Mouse (Mus musculus): ENCODE measurements at regions not wholly inside any gene's neighbourhood (a gene's known extent, or its start where the extent isn't known, plus 50 kb on each side); places are given as distances from the start of the nearest gene placed in this dataset.
"Not testable (repeated sequence)": the region's sequence is repeated elsewhere in the genome, so short reads cannot be mapped to it uniquely, and the experiment has no call there.

DNA sequence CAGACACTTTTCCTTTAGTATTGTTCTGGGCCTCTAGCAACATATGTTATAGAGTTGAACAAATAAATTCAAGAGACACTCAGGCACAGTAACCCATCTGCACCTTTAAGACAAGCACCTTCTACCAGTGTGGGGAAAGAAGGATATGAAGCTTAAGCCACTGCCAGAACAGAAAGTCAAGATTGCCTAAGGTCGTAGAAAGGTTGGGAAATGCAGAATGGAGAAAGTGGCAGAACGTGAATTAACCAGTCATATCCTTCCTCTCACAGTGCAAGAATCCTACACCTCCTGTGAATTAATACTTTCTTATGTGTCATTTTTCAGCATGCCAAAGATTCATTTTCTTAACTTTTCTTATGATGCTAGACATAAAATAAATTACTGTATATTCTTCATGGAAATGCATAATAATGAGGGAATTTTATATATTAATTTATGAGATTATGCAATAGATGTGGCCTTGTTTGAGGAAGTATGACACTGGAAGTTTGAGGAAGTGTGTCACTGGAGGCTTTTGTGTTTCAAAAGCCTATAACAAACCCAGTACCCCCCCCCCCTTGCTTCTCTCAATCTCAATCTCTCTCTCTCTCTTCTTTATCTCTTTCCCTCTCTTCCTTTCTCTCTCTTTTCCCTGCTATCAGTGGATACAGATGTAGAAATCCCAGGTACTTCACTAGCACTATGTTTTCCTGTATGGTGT lies 361.6 kb upstream of the Edil3 start:
- no peak for DNase-seq (ENCODE audit: low read depth)

DNA sequence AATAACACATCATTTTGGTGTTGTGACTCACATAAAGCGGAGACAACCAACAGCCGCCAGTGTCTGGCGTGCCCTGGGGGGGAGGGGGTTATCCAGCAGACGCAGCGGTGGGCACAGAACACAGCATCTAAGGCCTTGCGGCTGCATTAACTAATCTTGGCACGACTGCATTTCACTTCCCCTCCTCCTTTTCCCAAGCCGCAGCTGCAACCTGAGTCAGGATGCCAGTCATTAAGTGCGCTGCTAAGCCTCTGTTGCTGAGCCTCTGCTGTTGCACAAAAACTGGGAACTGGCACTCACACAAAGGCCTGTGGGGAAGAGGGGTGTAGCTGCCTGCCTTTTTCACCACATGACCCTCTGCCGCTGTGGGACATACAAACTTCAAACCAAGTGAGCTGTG lies 331.2 kb upstream of the Edil3 start:
- peak; percentile 16 for DNase-seq (ENCODE audit: low read depth)

DNA sequence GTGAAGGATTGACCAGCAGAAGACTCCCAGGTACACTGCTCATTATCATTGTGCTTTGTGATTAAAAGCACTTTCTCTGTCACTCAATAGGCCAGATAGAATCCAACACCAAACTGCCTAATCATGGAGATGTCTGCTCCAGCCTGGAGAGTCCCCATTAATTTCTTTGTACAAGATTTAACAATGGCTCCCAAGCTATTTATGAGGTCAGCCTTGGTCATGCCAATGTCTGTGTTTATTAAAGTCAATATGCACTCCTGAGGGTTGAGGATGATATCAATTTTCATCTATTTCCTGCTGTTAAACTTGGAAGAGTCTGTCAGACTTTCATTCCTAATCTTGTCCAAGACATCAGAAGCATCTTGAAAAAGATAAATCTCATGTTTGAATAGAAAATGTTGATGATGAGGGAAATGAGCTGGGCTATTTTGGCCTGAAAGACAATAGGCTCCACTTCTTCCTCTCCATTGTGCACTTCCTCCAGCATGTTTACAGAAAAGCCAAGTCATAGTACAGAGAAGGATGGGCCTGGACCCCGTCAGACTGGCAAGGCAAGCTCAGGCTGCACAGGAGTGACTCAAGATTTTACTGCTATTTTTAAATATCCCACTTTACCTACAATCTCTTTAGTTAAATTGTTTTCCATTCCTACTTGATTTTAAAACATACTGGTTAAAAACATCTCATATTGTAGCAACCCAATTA lies 310.3 kb upstream of the Edil3 start:
- DNase-seq (ENCODE audit: low read depth): no peak

DNA sequence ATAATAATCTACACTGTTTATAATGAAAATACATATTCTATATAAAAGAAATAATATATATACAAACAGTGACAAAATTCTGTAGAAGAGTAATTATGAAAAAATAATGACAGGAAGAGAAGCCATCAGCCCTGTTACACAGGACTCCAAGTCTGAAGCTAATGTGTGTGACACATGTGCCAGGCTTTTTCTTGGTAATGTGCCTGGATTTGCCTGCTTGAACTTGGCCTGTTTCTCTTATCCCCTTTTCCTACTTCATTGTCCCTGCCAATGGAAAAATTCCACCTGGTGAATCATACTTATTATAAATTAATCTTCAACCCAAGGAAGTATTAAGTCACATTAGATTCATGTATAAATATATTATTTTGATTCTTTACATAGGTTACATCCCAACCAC lies 286.5 kb upstream of the Edil3 start:
- peak; percentile 19 for DNase-seq (ENCODE audit: low read depth)

DNA sequence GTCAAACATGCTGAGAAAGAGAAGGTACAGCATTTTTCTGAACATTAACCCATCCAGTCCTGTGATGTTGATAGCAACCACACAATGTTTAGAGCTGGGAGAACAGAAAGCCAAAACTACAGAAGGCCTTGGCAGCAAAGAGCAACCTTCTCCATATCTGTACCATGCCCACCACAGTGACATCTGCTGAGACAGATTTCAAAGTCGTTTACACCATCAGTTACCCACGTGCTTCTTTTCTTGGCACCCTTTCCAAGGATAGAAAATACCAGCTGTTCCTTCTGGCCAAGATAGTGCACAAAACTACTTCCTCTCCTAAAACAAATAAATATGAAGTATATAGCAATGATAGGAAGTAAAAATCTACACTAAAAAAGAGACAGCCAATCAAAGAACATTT lies 266.8 kb upstream of the Edil3 start:
- DNase-seq (ENCODE audit: low read depth): no peak

DNA sequence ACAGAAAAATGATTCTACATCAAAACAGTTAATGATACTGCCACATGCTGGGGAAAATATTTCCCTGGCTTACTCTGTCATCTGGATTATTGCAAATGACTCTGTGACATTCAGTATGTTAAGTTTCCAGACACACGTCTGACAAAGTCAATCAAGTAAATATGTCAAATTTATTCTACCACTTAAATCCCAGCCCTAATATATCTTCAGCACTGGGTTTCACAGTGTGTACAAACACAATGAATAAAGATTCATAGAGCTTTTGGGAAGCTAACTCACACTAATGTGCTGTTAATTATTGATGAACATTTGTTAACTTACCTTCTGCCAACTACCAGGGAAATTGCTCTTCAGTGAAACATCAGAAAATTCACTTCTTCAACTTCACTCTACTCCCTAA lies 256.3 kb upstream of the Edil3 start:
- DNase-seq (ENCODE audit: low read depth): no peak

DNA sequence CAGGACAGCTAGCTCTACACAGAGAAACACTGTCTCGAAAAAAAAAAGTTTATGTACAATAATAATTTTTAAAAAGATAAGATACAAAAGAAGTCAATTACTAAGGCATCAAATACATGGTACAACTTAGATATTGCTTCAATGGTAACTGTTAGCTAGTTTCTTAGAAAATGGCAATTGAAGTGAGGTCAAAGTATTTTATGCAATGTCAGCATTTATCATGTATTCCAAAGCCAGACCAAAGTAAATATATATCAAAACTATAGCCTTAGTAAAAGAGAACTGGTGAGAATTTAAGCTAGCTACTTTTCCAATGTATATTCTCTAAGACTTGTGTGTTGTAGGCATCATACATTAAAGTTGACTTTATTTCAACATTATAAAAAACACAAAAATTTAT lies 219.0 kb upstream of the Edil3 start:
- no peak for DNase-seq (ENCODE audit: low read depth)

DNA sequence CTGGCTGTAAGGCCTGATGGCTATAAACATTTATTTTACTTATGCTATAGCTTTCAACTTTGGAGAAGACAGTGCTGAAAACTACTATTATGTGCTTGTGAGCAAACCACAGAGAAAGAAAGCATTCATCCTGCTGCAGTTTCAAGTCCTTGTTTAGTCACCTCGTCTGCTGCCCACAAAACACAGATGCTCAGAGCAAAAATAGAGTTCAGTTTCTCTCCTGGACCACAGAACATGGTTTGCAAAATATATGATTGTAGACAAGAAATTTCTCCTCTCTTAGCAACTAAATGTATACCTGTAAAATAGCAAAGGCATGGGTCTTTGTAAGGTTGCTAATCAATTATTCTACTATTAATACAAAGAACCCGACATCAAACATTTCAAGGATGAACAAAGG lies 210.7 kb upstream of the Edil3 start:
- DNase-seq (ENCODE audit: low read depth): no peak

DNA sequence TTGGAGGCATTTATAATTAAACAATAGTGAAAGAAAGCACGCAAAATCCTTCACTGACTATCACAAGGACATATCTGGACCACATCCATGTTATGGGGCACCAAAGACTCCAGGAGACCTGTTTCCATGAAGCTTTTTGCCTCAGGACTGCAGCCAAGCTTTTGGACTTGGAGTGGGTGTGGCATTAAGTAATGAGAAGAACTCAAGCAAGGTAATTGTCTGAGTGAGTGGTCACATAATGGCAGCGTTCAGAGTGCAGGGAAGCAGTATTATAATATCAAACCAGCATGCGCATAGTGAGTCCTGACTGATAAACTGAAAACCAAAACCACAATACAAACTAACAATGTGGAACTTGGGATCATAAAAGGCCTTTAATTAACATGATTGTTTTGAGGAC lies 208.0 kb upstream of the Edil3 start:
- no peak for DNase-seq (ENCODE audit: low read depth)

DNA sequence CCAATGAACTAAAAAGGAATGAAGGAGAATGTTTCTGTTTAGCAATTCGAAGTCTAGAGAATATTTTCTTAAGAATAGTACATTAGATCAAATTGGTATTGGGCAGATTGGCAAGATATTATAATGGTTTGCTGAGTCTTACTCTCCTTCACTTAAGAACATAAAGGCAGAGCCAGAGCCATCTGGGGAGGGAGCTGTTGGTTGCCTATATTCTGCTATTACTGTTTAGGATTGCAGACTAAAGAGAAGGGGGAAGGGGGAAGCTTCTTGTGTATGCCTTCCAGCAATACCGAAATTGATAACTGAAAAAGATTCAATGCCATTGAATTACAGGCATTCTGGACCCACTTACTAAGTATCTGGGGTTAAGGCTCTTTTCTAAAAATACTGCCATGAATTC lies 171.1 kb upstream of the Edil3 start:
- no peak for DNase-seq (ENCODE audit: low read depth)

DNA sequence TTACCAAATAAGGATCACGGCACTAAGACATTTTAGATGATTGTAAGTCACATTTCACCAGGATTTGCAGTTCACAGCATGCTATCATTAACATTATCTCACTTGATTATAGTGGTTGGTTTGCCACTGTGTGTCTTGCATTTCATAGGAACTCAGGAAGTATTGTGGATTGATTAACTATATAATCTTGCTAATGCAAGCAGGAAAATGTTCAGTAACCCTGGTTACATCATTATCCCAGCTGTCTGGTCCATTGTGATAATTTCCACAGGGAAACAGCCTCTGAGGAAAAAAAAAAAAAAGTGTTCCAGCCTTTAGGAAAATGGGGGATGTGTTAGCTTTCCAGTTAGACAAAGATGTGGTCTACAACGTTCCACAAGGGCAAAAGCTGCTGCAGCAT lies 170.2 kb upstream of the Edil3 start:
- no peak for DNase-seq (ENCODE audit: low read depth)

DNA sequence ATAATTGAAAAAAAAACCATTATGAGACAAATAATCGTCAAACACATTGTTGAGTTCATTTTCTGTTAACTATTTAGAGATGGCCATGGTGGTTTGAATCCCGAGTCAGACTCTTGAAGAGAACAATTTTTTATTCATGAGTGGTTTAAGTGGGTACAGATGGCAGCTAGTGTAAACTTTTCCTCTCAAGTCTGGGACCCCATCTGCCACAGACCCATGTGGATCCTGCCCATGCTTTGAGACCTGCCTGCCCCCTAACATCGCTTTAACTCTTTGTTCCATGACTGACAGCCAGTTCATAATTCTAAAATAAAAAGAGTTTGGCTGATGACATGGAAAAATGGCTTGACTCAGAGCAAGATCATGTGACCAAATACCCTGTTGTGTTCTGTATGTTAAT lies 166.2 kb upstream of the Edil3 start:
- DNase-seq (ENCODE audit: low read depth): no peak

DNA sequence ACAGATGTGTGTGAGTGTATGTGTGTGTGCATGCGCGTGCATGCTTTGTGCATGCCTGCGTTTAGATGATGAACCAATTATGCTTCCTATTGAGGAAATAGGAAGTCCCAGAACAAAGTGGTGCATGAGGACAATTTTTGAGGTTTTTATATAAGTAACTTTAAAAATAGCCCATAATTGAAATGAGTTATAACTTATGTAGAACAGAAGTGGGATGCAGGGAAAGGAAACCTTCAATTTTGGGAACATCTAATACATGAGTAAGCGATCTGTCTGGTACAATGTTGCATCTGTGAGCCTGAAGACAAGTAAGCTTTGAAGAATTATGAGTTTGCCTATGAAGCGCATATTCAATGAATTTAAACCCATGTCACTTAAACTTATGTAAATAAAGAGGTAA lies 145.4 kb upstream of the Edil3 start:
- DNase-seq (ENCODE audit: low read depth): no peak

DNA sequence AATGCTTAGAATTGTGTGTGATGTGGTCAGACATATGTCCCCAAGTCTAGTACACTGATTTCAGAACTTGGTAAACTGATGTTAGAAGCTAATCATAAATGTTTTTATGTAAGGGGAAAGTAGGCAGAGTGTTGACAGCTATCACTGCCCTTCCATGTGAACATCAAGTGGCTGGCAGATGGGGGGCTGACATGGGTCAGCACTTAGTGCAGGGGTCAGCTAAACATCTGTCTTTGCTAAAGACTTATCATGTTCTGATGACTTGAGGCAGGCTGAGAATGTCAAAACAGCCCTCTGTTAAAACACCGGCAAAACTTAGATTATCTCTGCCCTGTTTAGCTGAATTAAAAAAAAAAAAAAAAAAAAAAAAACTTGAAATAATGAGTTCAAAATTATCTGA lies 116.7 kb upstream of the Edil3 start:
- DNase-seq (ENCODE audit: low read depth): no peak

DNA sequence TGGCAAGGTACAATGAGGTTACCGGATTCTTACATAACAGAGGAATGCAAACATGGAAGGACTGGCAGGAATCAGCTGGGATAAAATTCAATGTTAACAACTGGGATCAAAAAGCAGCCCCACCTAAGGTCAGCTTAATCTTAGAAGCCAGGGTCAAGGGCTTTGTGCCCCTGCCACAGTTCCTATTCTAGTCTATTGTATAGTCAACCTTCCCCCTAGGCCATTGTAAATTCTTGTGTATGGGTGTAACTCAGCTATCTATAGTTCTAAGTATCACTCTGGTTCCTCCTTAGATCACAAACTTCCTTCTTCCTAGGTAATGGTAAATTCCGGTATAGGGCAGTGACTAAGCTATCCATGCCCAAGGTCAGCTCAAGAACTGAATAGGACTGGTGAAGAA lies 91.6 kb upstream of the Edil3 start:
- DNase-seq (ENCODE audit: low read depth): not testable (repeated sequence)

DNA sequence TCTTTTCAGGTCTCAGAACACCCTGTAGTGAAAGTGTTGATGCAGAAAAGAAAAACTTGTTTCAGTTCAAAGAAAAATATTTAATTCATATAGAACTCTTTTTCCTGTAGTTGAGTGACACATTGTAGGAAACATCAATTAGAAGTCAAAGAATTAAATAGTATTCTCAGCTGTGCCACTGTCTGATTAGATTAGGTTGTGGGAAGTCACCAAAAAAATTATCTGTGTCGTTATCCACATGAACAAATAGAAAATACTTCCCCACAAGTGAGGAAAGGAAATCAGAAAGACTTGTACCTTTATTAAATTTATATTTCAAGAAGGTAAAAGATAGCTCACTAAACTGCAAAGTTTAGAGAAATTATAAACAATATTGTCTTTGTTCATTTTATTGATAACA lies 71.4 kb upstream of the Edil3 start:
- no peak for DNase-seq (ENCODE audit: low read depth)

All from fibroblast of lung, adult 2 months (primary cell).